Mouse (Mus musculus): ENCODE data around the gene Dclk1.

Dclk1 gene

GRCm38 (mm10) chr3:55451877-55452276 lies 209.7 kb downstream of the Dclk1 start:
- DNase-seq (ENCODE audit: low read depth): peak; percentile 51

- DNase-seq (ENCODE audit: low read depth): no peak
Observed at GRCm38 (mm10) chr3:55452464-55452863, 210.3 kb downstream of the Dclk1 start.

- no peak for DNase-seq (ENCODE audit: low read depth)
Observed at GRCm38 (mm10) chr3:55461092-55461491, 218.9 kb downstream of the Dclk1 start.

- DNase-seq (ENCODE audit: low read depth): peak; percentile 85
Observed at GRCm38 (mm10) chr3:55461685-55462655, 219.8 kb downstream of the Dclk1 start.

- DNase-seq (ENCODE audit: low read depth): no peak
Observed at GRCm38 (mm10) chr3:55462904-55463668, 220.9 kb downstream of the Dclk1 start.

GRCm38 (mm10) chr3:55464226-55464625 lies 222.1 kb downstream of the Dclk1 start:
- DNase-seq (ENCODE audit: low read depth): no peak

GRCm38 (mm10) chr3:55465785-55466184 lies 223.6 kb downstream of the Dclk1 start:
- no peak for DNase-seq (ENCODE audit: low read depth)

GRCm38 (mm10) chr3:55466348-55466747 lies 224.2 kb downstream of the Dclk1 start:
- DNase-seq (ENCODE audit: low read depth): no peak

GRCm38 (mm10) chr3:55472110-55472509 lies 229.9 kb downstream of the Dclk1 start, which contains the start of gene Gm21954:
TSS of gene Gm21954 (minus strand) at chr3:55472210.
- no peak for DNase-seq (ENCODE audit: low read depth)

- no peak for DNase-seq (ENCODE audit: low read depth)
Observed at GRCm38 (mm10) chr3:55473146-55473545, 231.0 kb downstream of the Dclk1 start.

- DNase-seq (ENCODE audit: low read depth): no peak
Observed at GRCm38 (mm10) chr3:55476694-55477093, 234.5 kb downstream of the Dclk1 start.

- no peak for DNase-seq (ENCODE audit: low read depth)
Observed at GRCm38 (mm10) chr3:55479306-55479705, 237.1 kb downstream of the Dclk1 start.

GRCm38 (mm10) chr3:55481140-55481539 lies 239.0 kb downstream of the Dclk1 start:
- peak; percentile 10 for DNase-seq (ENCODE audit: low read depth)

GRCm38 (mm10) chr3:55483328-55483727 lies 241.2 kb downstream of the Dclk1 start:
- no peak for DNase-seq (ENCODE audit: low read depth)

GRCm38 (mm10) chr3:55489231-55489990 lies 247.2 kb downstream of the Dclk1 start:
- DNase-seq (ENCODE audit: low read depth): no peak

GRCm38 (mm10) chr3:55492021-55492420 lies 249.9 kb downstream of the Dclk1 start:
- DNase-seq (ENCODE audit: low read depth): no peak

GRCm38 (mm10) chr3:55494348-55494747 lies 252.2 kb downstream of the Dclk1 start:
- DNase-seq (ENCODE audit: low read depth): peak; percentile 60

GRCm38 (mm10) chr3:55495231-55495630 lies 253.1 kb downstream of the Dclk1 start:
- DNase-seq (ENCODE audit: low read depth): no peak

GRCm38 (mm10) chr3:55495866-55496265 lies 253.7 kb downstream of the Dclk1 start:
- DNase-seq (ENCODE audit: low read depth): no peak

- DNase-seq (ENCODE audit: low read depth): no peak
Observed at GRCm38 (mm10) chr3:55496462-55496941, 254.3 kb downstream of the Dclk1 start.

- DNase-seq (ENCODE audit: low read depth): no peak
Observed at GRCm38 (mm10) chr3:55499298-55499697, 257.1 kb downstream of the Dclk1 start.

- peak; percentile 46 for DNase-seq (ENCODE audit: low read depth)
Observed at GRCm38 (mm10) chr3:55510198-55510597, 268.0 kb downstream of the Dclk1 start.
